Mouse (Mus musculus) liver, adult 2 months (tissue): ENCODE measurements around the gene Aff4. TPM values are rescaled to one million over a fixed set of nuclear protein-coding genes. Genes with fewer than 3 reads are reported as not detected.
"Not testable (repeated sequence)": the region's sequence is repeated elsewhere in the genome, so short reads cannot be mapped to it uniquely, and the experiment has no call there.

ENCODE experiments used
- DNase-seq: peaks from one replicate; pipeline ENCODE4 v3.0.0-alpha.2; 2011; ENCODE audit warnings: low read depth, low spot score; ENCODE audit errors: extremely low read depth
- H3K27ac ChIP-seq: fragments of 200-500 bp; replicated peaks from 2 replicates; pipeline ENCODE4 v1.5.1; 2012; ENCODE audit warnings: low read depth, mild to moderate bottlenecking, control low read depth, inconsistent platforms, low read length; ENCODE audit not compliant: insufficient read depth
- H3K27me3 ChIP-seq: fragments of 200-500 bp; 2 replicates; pipeline ENCODE4 v1.6.1; 2012; ENCODE audit warnings: mild to moderate bottlenecking, moderate library complexity, low read length, inconsistent platforms; ENCODE audit not compliant: control insufficient read depth, insufficient read depth
- H3K36me3 ChIP-seq: fragments of 200-500 bp; 2 replicates; pipeline ENCODE4 v1.6.1; 2012; ENCODE audit warnings: low read length, inconsistent platforms; ENCODE audit not compliant: control insufficient read depth, insufficient read depth
- H3K4me1 ChIP-seq: fragments of 200-500 bp; 2 replicates; pipeline ENCODE4 v1.6.1; 2011; ENCODE audit warnings: low read length; ENCODE audit not compliant: control insufficient read depth, insufficient read depth
- H3K4me3 ChIP-seq: fragments of 200-500 bp; 2 replicates; pipeline ENCODE4 v1.5.1; 2011; ENCODE audit warnings: low read depth, mild to moderate bottlenecking, control low read depth, low read length, moderate library complexity; ENCODE audit not compliant: insufficient read depth
- H3K79me2 ChIP-seq: fragments of 200-500 bp; 2 replicates; pipeline ENCODE4 v1.6.1; 2012; ENCODE audit warnings: inconsistent platforms, mild to moderate bottlenecking, low read length, moderate library complexity; ENCODE audit not compliant: control insufficient read depth, insufficient read depth
- H3K9ac ChIP-seq: fragments of 200-500 bp; 2 replicates; pipeline ENCODE4 v1.6.1; 2012; ENCODE audit warnings: low read depth, mild to moderate bottlenecking, control low read depth, inconsistent platforms, low read length
- CTCF ChIP-seq: fragments of 200-500 bp; IDR thresholded peaks from 2 replicates; pipeline ENCODE4 v1.5.1; 2011; ENCODE audit warnings: low read depth, low read length, control low read depth
- POLR2A ChIP-seq: fragments of 200-500 bp; IDR thresholded peaks from 2 replicates; pipeline ENCODE4 v1.6.1; 2011; ENCODE audit warnings: low read length, control low read depth; ENCODE audit not compliant: insufficient read depth; ENCODE audit errors: extremely low read depth
- WGBS: fragments of 180-500 bp; shearing (Covaris S2); methylation state at CpG from one replicate; pipeline ENCODE4 v1.1.7; 2018; 5-methylcytosine and 5-hydroxymethylcytosine counted together
- polyA plus RNA-seq: library from polyadenylated mRNA; depleted of rRNA; stranded (reverse); fragments of >200 nt; gene quantifications from 2 replicates; pipeline ENCODE4 v1.2.3, GENCODE M21; 2012
- total RNA-seq: library from RNA; depleted of rRNA; stranded (reverse); fragments of >200 nt; gene quantifications from 2 replicates; pipeline ENCODE4 v1.2.3, GENCODE M21; 2014

The Aff4 gene
- total and polyA plus RNA-seq, 2 experiments = 7.3 to 32.1 TPM

GRCm38 (mm10) chr11:53318041-53318440 lies 32.6 kb upstream of the Aff4 start:
- H3K9ac ChIP-seq = no peak overlapping the region
- DNase-seq = no peak
- no peak overlapping the region for H3K27ac ChIP-seq
- H3K4me3 ChIP-seq = no peak overlapping the region
- no peaks in the 10 kb centered on the region for H3K27me3 ChIP-seq
- TF ChIP-seq CTCF (no peak), POLR2A (no peak)
- peaks cover 4% of the 10 kb centered on the region; the same call in 1 of the 2 replicates for H3K4me1 ChIP-seq
- no peaks in the 10 kb centered on the region for H3K79me2 ChIP-seq
- no peaks in the 10 kb centered on the region for H3K36me3 ChIP-seq
- 92% methylated on average over 7 of the region's 7 CpGs for WGBS

- H3K79me2 ChIP-seq, H3K9ac ChIP-seq, DNase-seq, H3K27ac ChIP-seq, H3K4me1 ChIP-seq, H3K27me3 ChIP-seq, H3K36me3 ChIP-seq, H3K4me3 ChIP-seq: not testable (repeated sequence)
- WGBS = 86% methylated on average over 3 of the region's 3 CpGs
These were observed 32.1 kb upstream of the Aff4 start for GRCm38 (mm10) chr11:53318568-53318967.

- H3K4me1 ChIP-seq, H3K4me3 ChIP-seq, DNase-seq, H3K9ac ChIP-seq, H3K36me3 ChIP-seq, H3K27me3 ChIP-seq, H3K27ac ChIP-seq, H3K79me2 ChIP-seq: not testable (repeated sequence)
- WGBS = 94% methylated on average over 13 of the region's 13 CpGs
These were observed 30.8 kb upstream of the Aff4 start for GRCm38 (mm10) chr11:53319867-53320266.

- no peaks in the 10 kb centered on the region for H3K27me3 ChIP-seq
- no peak for TF ChIP-seq CTCF
- peak; percentile 45; the same call in 1 of the 2 replicates for TF ChIP-seq POLR2A
- peaks cover 8% of the 10 kb centered on the region; the same call in 1 of the 2 replicates for H3K36me3 ChIP-seq
- peak within 1 kb of the TSS; percentile 83 for H3K9ac ChIP-seq
- under 1% methylated on average over 21 of the region's 21 CpGs for WGBS
- H3K79me2 ChIP-seq = no peaks in the 10 kb centered on the region; the same call in 1 of the 2 replicates
- H3K4me3 ChIP-seq = peak within 1 kb of the TSS; percentile 94
- H3K4me1 ChIP-seq = no peaks in the 10 kb centered on the region; the same call in 1 of the 2 replicates
- no peak within 1 kb of the TSS; the same call in 1 of the 2 replicates for H3K27ac ChIP-seq
- peak; percentile 70 for DNase-seq
These were observed 26.1 kb upstream of the Aff4 start, which contains the start of gene Zcchc10 for GRCm38 (mm10) chr11:53324512-53324968. Zcchc10 (plus strand) TSS chr11:53324679.

GRCm38 (mm10) chr11:53330325-53330724 lies 20.3 kb upstream of the Aff4 start:
- H3K36me3 ChIP-seq = peaks cover 22% of the 10 kb centered on the region; the same call in 1 of the 2 replicates
- H3K27me3 ChIP-seq = no peaks in the 10 kb centered on the region
- no peak overlapping the region for H3K4me3 ChIP-seq
- no peak for DNase-seq
- no peaks in the 10 kb centered on the region; the same call in 1 of the 2 replicates for H3K79me2 ChIP-seq
- no peak overlapping the region for H3K9ac ChIP-seq
- TF ChIP-seq CTCF (no peak), POLR2A (no peak)
- no peak overlapping the region for H3K27ac ChIP-seq
- WGBS = 79% methylated on average over 7 of the region's 7 CpGs
- H3K4me1 ChIP-seq = no peaks in the 10 kb centered on the region; the same call in 1 of the 2 replicates

- no peak overlapping the region for H3K27ac ChIP-seq
- no peaks in the 10 kb centered on the region for H3K79me2 ChIP-seq
- H3K36me3 ChIP-seq = peaks cover 22% of the 10 kb centered on the region; the same call in 1 of the 2 replicates
- TF ChIP-seq CTCF (no peak), POLR2A (no peak)
- WGBS = 95% methylated on average over 6 of the region's 6 CpGs
- H3K27me3 ChIP-seq = no peaks in the 10 kb centered on the region
- no peak for DNase-seq
- H3K4me3 ChIP-seq = no peak overlapping the region
- no peak overlapping the region for H3K9ac ChIP-seq
- no peaks in the 10 kb centered on the region for H3K4me1 ChIP-seq
These were observed 19.5 kb upstream of the Aff4 start for GRCm38 (mm10) chr11:53331121-53331520.
